8 mouse cellular contexts compared by ENCODE assay signal in the genomic region with DNA sequence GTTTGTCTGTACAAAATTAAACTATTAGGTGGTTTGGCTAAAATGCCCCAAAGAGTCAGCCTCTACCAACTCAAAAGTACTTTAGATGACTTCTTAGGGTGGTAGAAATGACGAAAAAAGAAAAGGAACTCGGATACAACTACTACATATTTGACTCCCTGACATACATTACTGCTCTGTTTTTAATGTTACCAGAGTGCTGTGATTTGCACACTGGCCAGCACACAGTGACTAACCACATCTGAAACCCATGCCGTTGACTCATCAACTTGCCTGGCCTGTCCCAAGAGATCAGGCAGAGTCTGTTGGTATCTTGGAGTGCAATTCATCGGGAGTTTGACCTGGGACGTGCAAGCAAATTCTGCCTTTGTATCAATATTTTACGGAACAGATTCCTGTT. TPM values are rescaled to one million over a fixed set of nuclear protein-coding genes. Genes with fewer than 3 reads are reported as not detected.
DNase-seq lines count a peak whose midpoint lies in the region; ATAC-seq and TF ChIP-seq lines count a peak whose summit lies in the region.

No protein-coding gene starts in this region.

- H3K9ac ChIP-seq in forebrain, postnatal 0 days, result peak overlapping the region; percentile 100
- H3K9ac ChIP-seq in intestine, embryonic 14.5 days (ENCODE audit: low read length), result peak overlapping the region; percentile 100
- H3K9ac ChIP-seq in liver, embryonic 16.5 days (ENCODE audit: low read depth, low read length), result peak overlapping the region; percentile 87
- peak overlapping the region; percentile 100 for H3K9ac ChIP-seq in neural tube, embryonic 14.5 days (replicated peaks; ENCODE audit: low read depth, low read length)

- no peaks in the 10 kb centered on the region for H3K9me3 ChIP-seq in forebrain, postnatal 0 days (ENCODE audit: low read length)
- H3K9me3 ChIP-seq in intestine, embryonic 14.5 days (ENCODE audit: control insufficient read depth, low read length), result no peaks in the 10 kb centered on the region
- no peaks in the 10 kb centered on the region for H3K9me3 ChIP-seq in liver, embryonic 16.5 days (replicated peaks; ENCODE audit: control insufficient read depth, low read length)
- no peaks in the 10 kb centered on the region for H3K9me3 ChIP-seq in neural tube, embryonic 14.5 days (ENCODE audit: control insufficient read depth, low read length)

- H3K4me2 ChIP-seq in forebrain, postnatal 0 days (ENCODE audit: low read depth), result peak overlapping the region; percentile 68
- H3K4me2 ChIP-seq in intestine, embryonic 14.5 days (ENCODE audit: low read length), result peak overlapping the region; percentile 84
- H3K4me2 ChIP-seq in liver, embryonic 16.5 days (ENCODE audit: low read depth, low read length), result peak overlapping the region; percentile 95
- H3K4me2 ChIP-seq in neural tube, embryonic 14.5 days (ENCODE audit: low read depth, low read length), result peak overlapping the region; percentile 58

- no peak for TF ChIP-seq POLR2A in bone marrow macrophage, adult 2 months (IDR thresholded peaks at IDR 0.05; ENCODE audit: borderline replicate concordance, low read depth, low read length)

- no peak for TF ChIP-seq CTCF in gastrocnemius, adult 2 months (IDR thresholded peaks at IDR 0.05)
- TF ChIP-seq CTCF in bone marrow macrophage, adult 2 months (IDR thresholded peaks at IDR 0.05; ENCODE audit: low read depth, low read length), result no peak
- no peak for TF ChIP-seq CTCF in forebrain, postnatal 0 days (IDR thresholded peaks at IDR 0.05; ENCODE audit: low read depth)

- H3K4me3 ChIP-seq in gastrocnemius, adult 2 months, result peak overlapping the region; percentile 89
- peak overlapping the region; percentile 98 for H3K4me3 ChIP-seq in bone marrow macrophage, adult 2 months (ENCODE audit: insufficient read depth, low read length)
- H3K4me3 ChIP-seq in forebrain, postnatal 0 days (ENCODE audit: low read depth, low read length), result peak overlapping the region; percentile 92
- peak overlapping the region; percentile 85 for H3K4me3 ChIP-seq in intestine, embryonic 14.5 days (ENCODE audit: low read depth, low read length)
- peak overlapping the region; percentile 88 for H3K4me3 ChIP-seq in liver, embryonic 16.5 days (ENCODE audit: low read depth, low read length)
- peak overlapping the region; percentile 87 for H3K4me3 ChIP-seq in neural tube, embryonic 14.5 days (ENCODE audit: low read depth, low read length)

- no peak for ATAC-seq in forebrain, postnatal 0 days
- no peak for ATAC-seq in intestine, embryonic 14.5 days (replicated peaks; ENCODE audit: low FRiP score, low TSS enrichment, low read depth)
- no peak for ATAC-seq in liver, embryonic 16.5 days (ENCODE audit: low read depth)
- no peak for ATAC-seq in neural tube, embryonic 14.5 days (ENCODE audit: low read depth)

- peak; percentile 52 for DNase-seq in gastrocnemius, adult 2 months
- no peak for DNase-seq in gastrocnemius, postnatal 36 days
- no peak for DNase-seq in forebrain, postnatal 0 days
- DNase-seq in intestine, embryonic 14.5 days (ENCODE audit: low spot score), result peak; percentile 68
- no peak for DNase-seq in T-cell, adult 2 months (ENCODE audit: low spot score)

- H3K27me3 ChIP-seq in forebrain, postnatal 0 days (ENCODE audit: insufficient read depth, low read length), result no peaks in the 10 kb centered on the region
- H3K27me3 ChIP-seq in intestine, embryonic 14.5 days (replicated peaks; ENCODE audit: control insufficient read depth, insufficient read depth, low read length), result no peaks in the 10 kb centered on the region
- no peaks in the 10 kb centered on the region for H3K27me3 ChIP-seq in liver, embryonic 16.5 days (ENCODE audit: control insufficient read depth, insufficient read depth, low read depth, low read length)
- H3K27me3 ChIP-seq in neural tube, embryonic 14.5 days (ENCODE audit: control insufficient read depth, insufficient read depth, low read length), result no peaks in the 10 kb centered on the region

- intact Hi-C loops in gastrocnemius, adult 2 months (cut with DNase I), result no loop called here
- intact Hi-C loops in gastrocnemius, postnatal 36 days (cut with DNase I), result no loop called here

- 22% methylated on average over 6 of the region's 6 CpGs for WGBS in forebrain, postnatal 0 days
- WGBS in intestine, embryonic 14.5 days, result 30% methylated on average over 6 of the region's 6 CpGs
- 23% methylated on average over 6 of the region's 6 CpGs for WGBS in liver, embryonic 16.5 days (ENCODE audit: insufficient replicate concordance)
- 27% methylated on average over 6 of the region's 6 CpGs for WGBS in neural tube, embryonic 14.5 days

- peaks cover 23% of the 10 kb centered on the region for H3K4me1 ChIP-seq in bone marrow macrophage, adult 2 months (ENCODE audit: control insufficient read depth, insufficient read depth, low read length)
- peaks cover 16% of the 10 kb centered on the region; the same call in 1 of the 2 replicates for H3K4me1 ChIP-seq in forebrain, postnatal 0 days (ENCODE audit: insufficient read depth)
- H3K4me1 ChIP-seq in intestine, embryonic 14.5 days (replicated peaks; ENCODE audit: control insufficient read depth, insufficient read depth, low read length), result peaks cover 7% of the 10 kb centered on the region; the same call in 1 of the 2 replicates
- H3K4me1 ChIP-seq in liver, embryonic 16.5 days (ENCODE audit: control insufficient read depth, low read depth, low read length), result peaks cover 19% of the 10 kb centered on the region
- peaks cover 10% of the 10 kb centered on the region; the same call in 1 of the 2 replicates for H3K4me1 ChIP-seq in neural tube, embryonic 14.5 days (ENCODE audit: control insufficient read depth, insufficient read depth, low read length)

- peak overlapping the region; percentile 99 for H3K27ac ChIP-seq in gastrocnemius, adult 2 months
- H3K27ac ChIP-seq in bone marrow macrophage, adult 2 months (ENCODE audit: insufficient read depth, low read depth, low read length), result peak overlapping the region; percentile 100
- H3K27ac ChIP-seq in forebrain, postnatal 0 days (ENCODE audit: low read depth, low read length), result peak overlapping the region; percentile 100
- peak overlapping the region; percentile 100 for H3K27ac ChIP-seq in intestine, embryonic 14.5 days (ENCODE audit: low read depth)
- peak overlapping the region; percentile 96 for H3K27ac ChIP-seq in liver, embryonic 16.5 days (ENCODE audit: low read length)
- peak overlapping the region; percentile 100 for H3K27ac ChIP-seq in neural tube, embryonic 14.5 days (ENCODE audit: low read depth, low read length)

- no peaks in the 10 kb centered on the region for H3K36me3 ChIP-seq in forebrain, postnatal 0 days (ENCODE audit: insufficient read depth)
- peaks cover 3% of the 10 kb centered on the region; the same call in 1 of the 2 replicates for H3K36me3 ChIP-seq in intestine, embryonic 14.5 days (ENCODE audit: control insufficient read depth, insufficient read depth, low read length)
- peaks cover 3% of the 10 kb centered on the region for H3K36me3 ChIP-seq in liver, embryonic 16.5 days (ENCODE audit: control insufficient read depth, insufficient read depth)
- no peaks in the 10 kb centered on the region for H3K36me3 ChIP-seq in neural tube, embryonic 14.5 days (ENCODE audit: control insufficient read depth, insufficient read depth, low read length)

RNA-seq across cellular contexts. Expression of gene Gtf2a1, which starts 0.4 kb away (rescaled TPM):
- total RNA-seq in gastrocnemius, adult 2 months (2021), result 10 to 100 TPM; 25.2 to 26.0 TPM
- 10 to 100 TPM; 18.5 to 20.9 TPM for total RNA-seq in gastrocnemius, postnatal 36 days (2021)
- polyA plus RNA-seq in bone marrow macrophage, adult 2 months (2012; ENCODE audit: insufficient read depth, insufficient read length, missing spikeins), result 46.6 and 54.9 TPM in 2 replicates
- total RNA-seq in forebrain, postnatal 0 days (2014; rRNA removed), result 23.2 and 33.6 TPM in 2 replicates
- 25.2 and 37.3 TPM in 2 replicates for polyA plus RNA-seq in forebrain, postnatal 0 days (2015; fragmentation: Nextera tagmentation; extraction: Ambion mirVana)
- polyA plus RNA-seq in intestine, embryonic 14.5 days (2014; fragmentation: Nextera tagmentation; extraction: Ambion mirVana), result 30.9 and 33.6 TPM in 2 replicates
- polyA plus RNA-seq in liver, embryonic 16.5 days (2015; fragmentation: Nextera tagmentation; extraction: Ambion mirVana), result 17.3 and 19.2 TPM in 2 replicates
- polyA plus RNA-seq in neural tube, embryonic 14.5 days (2014; fragmentation: Nextera tagmentation; extraction: Ambion mirVana), result 53.8 and 66.7 TPM in 2 replicates

Comparison
In these comparisons a context has a peak if more than half of its experiments do, and no peak if none do; other contexts are left out.
1. DNase-seq: peak in gastrocnemius, adult 2 months (single experiment) and intestine, embryonic 14.5 days (single experiment); none in gastrocnemius, postnatal 36 days (0 of 2), forebrain, postnatal 0 days (single experiment) and T-cell, adult 2 months (single experiment).
2. Peak in every context shown above with its lines, with median percentiles within 50 percentile points of each other: H3K27ac ChIP-seq, H3K4me3 ChIP-seq, H3K4me2 ChIP-seq and H3K9ac ChIP-seq.